Mouse (Mus musculus) limb, embryonic 10.5 days (tissue): Measurements from ENCODE around the gene Hs2st1. TPM values are rescaled to one million over a fixed set of nuclear protein-coding genes. Genes with fewer than 3 reads are reported as not detected.

Experiments
- DNase-seq: peaks from one replicate; pipeline ENCODE4 v3.0.0-alpha.2; 2017; ENCODE audit warnings: low spot score
- H3K27ac ChIP-seq: fragments of 300-500 bp; sonication (generic); 2 replicates; pipeline ENCODE4 v1.5.1; 2016; ENCODE audit warnings: mild to moderate bottlenecking
- H3K27me3 ChIP-seq: fragments of 300-500 bp; sonication (generic); 2 replicates; pipeline ENCODE4 v1.6.1; 2016; ENCODE audit warnings: low read depth, mild to moderate bottlenecking; ENCODE audit not compliant: poor library complexity, severe bottlenecking
- H3K36me3 ChIP-seq: fragments of 300-500 bp; sonication (generic); 2 replicates; pipeline ENCODE4 v1.6.1; 2016; ENCODE audit warnings: mild to moderate bottlenecking, moderate library complexity
- H3K4me1 ChIP-seq: fragments of 300-500 bp; sonication (generic); 2 replicates; pipeline ENCODE4 v1.6.1; 2016
- H3K4me3 ChIP-seq: fragments of 300-500 bp; sonication (generic); 2 replicates; pipeline ENCODE4 v1.5.1; 2016; ENCODE audit warnings: mild to moderate bottlenecking, moderate library complexity
- H3K9me3 ChIP-seq: fragments of 300-500 bp; sonication (generic); replicated peaks from 2 replicates; pipeline ENCODE4 v1.6.1; 2016; ENCODE audit warnings: mild to moderate bottlenecking
- WGBS: fragments of 180-500 bp; shearing (Covaris S2); methylation state at CpG from one replicate; pipeline ENCODE4 v1.1.7; 2016; 5-methylcytosine and 5-hydroxymethylcytosine counted together
- polyA plus RNA-seq: library from polyadenylated mRNA; unstranded; fragments of >200 nt; fragmentation: Nextera tagmentation; extraction: Ambion mirVana; gene quantifications from 2 replicates; pipeline ENCODE4 v1.2.1, GENCODE M21; 2016

Gene Hs2st1
- polyA plus RNA-seq, 1 experiment from 2014 or later: 13.0 TPM

DNA sequence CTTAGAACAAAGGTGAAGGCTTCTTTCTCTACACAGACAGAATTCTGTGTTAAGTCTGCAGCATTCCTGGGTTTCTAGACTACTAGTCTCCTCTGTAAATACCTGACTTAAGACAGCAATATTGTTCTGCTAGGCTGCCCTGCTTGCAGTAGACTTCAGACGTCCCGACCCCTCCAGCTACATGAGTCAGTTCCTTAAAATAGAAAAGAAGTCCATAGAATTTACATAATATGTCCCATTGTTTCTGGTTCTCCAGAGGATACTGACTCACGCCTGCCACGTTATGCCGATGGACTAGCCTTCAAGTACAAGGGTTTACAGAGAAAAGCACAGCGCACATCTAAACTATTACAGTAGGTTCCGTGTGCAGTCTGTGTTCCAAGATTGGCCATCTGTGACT, 34.2 kb upstream of the Hs2st1 start:
- Histone ChIP-seq H3K36me3 (peaks cover 26% of the 10 kb centered on the region), H3K27ac (no peak overlapping the region), H3K4me1 (no peaks in the 10 kb centered on the region), H3K4me3 (no peak overlapping the region), H3K27me3 (no peaks in the 10 kb centered on the region), H3K9me3 (no peaks in the 10 kb centered on the region)
- DNase-seq: no peak
- WGBS: 88% methylated on average over 7 of the region's 7 CpGs

DNA sequence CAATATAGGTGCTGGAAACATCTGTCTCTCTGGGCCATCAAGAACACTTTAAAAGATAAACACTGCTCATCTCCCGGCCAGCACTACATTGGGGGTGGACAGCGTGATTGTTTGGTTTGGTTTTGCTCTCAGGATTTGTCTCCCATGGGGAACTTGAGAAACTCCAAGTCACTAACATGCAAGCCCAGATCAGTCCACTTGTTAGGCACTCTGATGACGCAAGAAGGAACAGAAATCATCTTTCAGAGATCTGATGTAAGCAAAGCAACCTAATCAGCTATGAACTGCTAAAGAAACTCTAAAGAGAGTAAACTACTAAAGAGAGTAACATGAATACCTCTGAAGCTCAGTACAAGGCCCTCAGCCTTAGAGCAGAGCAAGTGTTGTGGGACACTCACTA, 33.6 kb upstream of the Hs2st1 start:
- Histone ChIP-seq H3K4me1 (no peaks in the 10 kb centered on the region), H3K27me3 (no peaks in the 10 kb centered on the region), H3K36me3 (peaks cover 31% of the 10 kb centered on the region), H3K4me3 (no peak overlapping the region), H3K27ac (no peak overlapping the region), H3K9me3 (no peaks in the 10 kb centered on the region)
- WGBS: 88% methylated on average over 3 of the region's 3 CpGs
- no peak for DNase-seq

DNA sequence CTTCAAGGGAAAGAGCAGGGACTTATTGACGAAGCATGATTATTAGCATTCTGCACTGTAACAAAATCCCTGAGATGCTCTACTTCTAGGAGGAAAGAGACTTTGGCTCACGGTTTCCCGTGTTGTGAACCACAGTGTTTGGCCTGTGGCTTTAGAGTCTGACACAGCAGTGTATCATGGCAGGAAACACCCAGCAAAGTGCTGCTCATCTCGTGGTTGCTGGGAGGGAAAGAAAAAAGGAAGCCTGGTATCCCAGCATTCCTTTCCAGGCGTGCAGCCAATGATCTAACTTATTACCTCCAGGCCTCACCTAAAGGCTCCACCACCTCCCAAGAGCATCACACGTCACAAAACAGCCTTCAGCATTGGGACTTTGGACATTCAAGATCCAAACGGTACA, 32.8 kb upstream of the Hs2st1 start:
- WGBS: 85% methylated on average over 7 of the region's 7 CpGs

DNA sequence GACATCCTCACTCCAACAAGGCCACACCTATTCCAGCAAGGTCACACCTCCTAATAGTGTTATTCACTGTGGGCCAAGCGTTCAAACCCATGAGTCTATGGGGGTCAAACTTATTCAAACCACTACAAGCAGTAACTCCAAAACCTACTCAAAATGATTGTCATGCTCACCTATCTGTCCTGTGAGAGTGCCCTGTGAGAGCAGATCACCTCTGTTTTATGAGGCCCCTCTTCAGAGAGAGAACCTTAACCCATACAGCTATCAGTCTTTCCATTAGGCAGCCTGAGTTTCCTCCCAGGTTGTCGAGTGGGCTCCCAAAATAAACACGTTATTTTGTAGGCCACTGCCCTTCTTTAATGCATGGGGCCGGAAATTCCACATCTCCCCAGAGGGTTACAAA, 32.4 kb upstream of the Hs2st1 start:
- no peak overlapping the region for H3K4me3 ChIP-seq
- peaks cover 42% of the 10 kb centered on the region for H3K36me3 ChIP-seq
- H3K27me3 ChIP-seq: no peaks in the 10 kb centered on the region
- 83% methylated on average over 4 of the region's 4 CpGs for WGBS
- H3K4me1 ChIP-seq: no peaks in the 10 kb centered on the region
- no peak for DNase-seq
- H3K9me3 ChIP-seq: no peaks in the 10 kb centered on the region
- no peak overlapping the region for H3K27ac ChIP-seq

More for the DNA sequence above, 32.8 kb upstream of the Hs2st1 start:
- DNase-seq: no peak
- no peak overlapping the region for H3K27ac ChIP-seq
- H3K9me3 ChIP-seq: no peaks in the 10 kb centered on the region
- H3K4me1 ChIP-seq: no peaks in the 10 kb centered on the region
- no peak overlapping the region for H3K4me3 ChIP-seq
- H3K36me3 ChIP-seq: peaks cover 38% of the 10 kb centered on the region
- H3K27me3 ChIP-seq: no peaks in the 10 kb centered on the region

DNA sequence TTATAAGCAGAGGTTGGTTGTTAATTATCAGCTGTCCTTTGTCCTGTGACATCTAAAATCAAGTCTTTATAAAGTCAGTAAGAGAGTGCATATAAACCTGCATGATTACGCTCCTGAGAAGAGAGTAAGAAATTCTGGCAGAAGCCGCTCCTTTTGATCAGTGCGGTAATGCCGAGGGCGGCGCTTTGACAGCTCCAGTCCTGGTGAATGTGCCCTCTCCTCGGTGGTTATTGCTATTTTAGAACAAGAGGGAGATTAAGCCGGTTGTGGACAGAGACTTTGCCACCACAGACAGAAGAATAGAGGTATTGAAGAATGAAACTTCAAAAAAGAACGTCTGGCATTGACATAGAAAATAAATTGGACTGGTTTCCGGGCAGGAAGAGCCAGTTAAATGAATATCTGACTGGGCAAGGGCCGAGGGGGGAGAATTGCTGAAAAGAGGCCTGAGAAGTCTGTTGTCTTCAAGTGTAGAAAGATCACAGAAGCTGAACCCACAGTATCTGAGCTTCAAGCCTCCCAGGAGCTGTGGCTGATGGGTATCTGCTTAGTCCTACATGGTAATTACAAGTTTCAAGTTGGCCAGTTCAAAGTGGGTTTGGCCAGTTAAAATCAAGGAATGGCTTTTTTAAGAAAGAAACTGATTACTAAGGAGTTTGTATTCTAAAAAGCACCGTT, 27.9 kb upstream of the Hs2st1 start:
- H3K27me3 ChIP-seq: no peaks in the 10 kb centered on the region
- WGBS: 90% methylated on average over 12 of the region's 12 CpGs
- H3K9me3 ChIP-seq: no peaks in the 10 kb centered on the region
- no peak for DNase-seq
- H3K27ac ChIP-seq: no peak overlapping the region
- H3K4me1 ChIP-seq: no peaks in the 10 kb centered on the region
- peaks cover 81% of the 10 kb centered on the region for H3K36me3 ChIP-seq
- no peak overlapping the region for H3K4me3 ChIP-seq

DNA sequence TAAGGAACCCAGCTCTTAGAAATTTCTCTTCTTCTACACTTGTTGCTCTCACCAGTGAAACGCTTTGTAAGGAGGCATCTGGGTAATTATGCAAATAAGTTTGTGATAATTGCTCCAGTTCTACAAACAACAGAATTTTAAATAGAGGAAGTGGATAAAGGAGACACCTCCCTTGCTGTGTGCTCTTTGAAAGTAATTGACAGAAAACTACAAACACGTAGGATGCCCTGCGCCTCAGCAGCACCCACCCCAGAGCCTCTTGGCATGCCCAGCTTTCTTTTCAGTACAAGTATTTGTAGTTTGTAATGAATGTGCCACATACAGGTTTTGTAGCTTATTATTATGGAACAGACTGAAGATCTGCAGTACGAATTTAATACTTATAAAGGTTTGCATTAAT, 27.1 kb upstream of the Hs2st1 start:
- no peaks in the 10 kb centered on the region for H3K27me3 ChIP-seq
- H3K36me3 ChIP-seq: peaks cover 84% of the 10 kb centered on the region
- WGBS: 87% methylated on average over 4 of the region's 4 CpGs
- H3K4me3 ChIP-seq: no peak overlapping the region
- no peaks in the 10 kb centered on the region for H3K9me3 ChIP-seq
- DNase-seq: no peak
- no peak overlapping the region for H3K27ac ChIP-seq
- no peaks in the 10 kb centered on the region for H3K4me1 ChIP-seq

DNA sequence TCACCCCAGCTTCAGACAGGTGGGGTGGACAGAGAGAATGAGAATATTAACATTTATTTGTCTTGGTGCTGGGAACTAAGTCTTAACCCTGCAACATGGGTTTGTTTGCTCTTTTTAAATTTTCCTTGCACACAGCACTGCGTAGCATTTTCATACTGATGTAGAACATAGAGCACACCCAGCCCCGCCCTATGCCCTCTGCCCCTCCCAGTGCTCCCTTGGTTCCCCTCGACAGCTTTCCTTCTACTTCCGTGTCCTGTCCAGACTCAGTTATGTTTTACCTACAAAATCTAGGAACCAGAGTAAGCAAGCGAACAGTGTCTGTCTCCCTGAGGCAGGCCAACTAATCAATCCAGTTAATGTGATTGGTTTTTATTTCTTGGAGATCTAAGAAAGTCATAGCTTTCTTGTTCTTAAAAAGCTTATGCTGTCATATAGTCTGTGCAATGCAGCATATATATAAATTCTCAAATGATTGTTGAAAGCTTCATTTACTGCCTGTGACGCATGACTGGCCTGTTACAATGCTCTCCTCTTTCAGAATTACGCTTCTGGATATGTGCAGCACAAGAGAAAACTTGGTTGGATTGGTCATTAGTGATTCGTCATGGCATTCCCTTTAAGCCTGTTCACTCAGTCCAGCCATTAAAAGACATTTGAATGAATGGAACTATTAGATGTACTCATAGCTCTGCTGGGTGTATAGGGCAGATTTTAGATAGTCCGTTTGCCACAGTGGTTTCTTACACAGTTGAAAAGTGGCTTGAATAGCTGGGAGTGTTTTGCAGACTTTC, 23.2 kb upstream of the Hs2st1 start:
- no peak for DNase-seq
- peaks cover 91% of the 10 kb centered on the region for H3K36me3 ChIP-seq
- WGBS: 92% methylated on average over 9 of the region's 9 CpGs
- no peak overlapping the region for H3K27ac ChIP-seq
- no peak overlapping the region for H3K4me3 ChIP-seq
- no peaks in the 10 kb centered on the region for H3K4me1 ChIP-seq
- no peaks in the 10 kb centered on the region for H3K27me3 ChIP-seq
- no peaks in the 10 kb centered on the region for H3K9me3 ChIP-seq

DNA sequence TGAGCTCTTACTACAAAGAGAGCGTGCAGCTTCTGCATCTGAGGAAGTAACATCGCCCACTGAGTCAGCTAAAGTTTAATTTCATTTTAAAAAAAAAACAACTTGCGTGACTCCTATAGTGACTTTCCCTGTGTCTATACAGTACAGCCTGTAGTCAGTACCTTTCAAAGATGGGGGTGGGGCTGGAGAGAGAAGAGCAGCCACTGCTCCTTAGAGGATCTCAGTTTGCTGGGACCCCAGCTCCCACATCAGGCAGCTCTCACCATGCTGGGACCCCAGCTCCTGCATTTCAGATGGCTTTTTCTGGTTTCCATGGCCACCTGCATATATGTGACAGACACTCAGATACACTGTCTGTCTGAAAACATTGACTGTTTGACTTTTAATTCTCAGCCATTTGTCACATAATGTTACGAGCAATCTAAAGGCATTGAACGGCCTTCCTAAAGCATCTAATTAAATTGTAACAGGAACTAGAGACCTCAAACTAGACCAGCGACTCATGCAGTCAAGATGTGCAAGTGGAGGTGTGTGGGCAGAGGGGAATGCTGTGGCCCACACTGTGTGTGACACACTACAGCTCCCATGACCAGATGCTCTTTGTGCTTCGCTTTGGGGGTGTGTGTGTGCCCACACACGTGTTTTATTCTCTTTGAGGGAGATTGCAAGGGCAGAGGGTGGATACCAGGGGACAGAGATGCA, 19.4 kb upstream of the Hs2st1 start:
- peaks cover 90% of the 10 kb centered on the region for H3K36me3 ChIP-seq
- no peak for DNase-seq
- no peak overlapping the region for H3K27ac ChIP-seq
- WGBS: 95% methylated on average over 8 of the region's 8 CpGs
- H3K4me1 ChIP-seq: no peaks in the 10 kb centered on the region
- H3K27me3 ChIP-seq: no peaks in the 10 kb centered on the region
- H3K9me3 ChIP-seq: no peaks in the 10 kb centered on the region
- H3K4me3 ChIP-seq: no peak overlapping the region

DNA sequence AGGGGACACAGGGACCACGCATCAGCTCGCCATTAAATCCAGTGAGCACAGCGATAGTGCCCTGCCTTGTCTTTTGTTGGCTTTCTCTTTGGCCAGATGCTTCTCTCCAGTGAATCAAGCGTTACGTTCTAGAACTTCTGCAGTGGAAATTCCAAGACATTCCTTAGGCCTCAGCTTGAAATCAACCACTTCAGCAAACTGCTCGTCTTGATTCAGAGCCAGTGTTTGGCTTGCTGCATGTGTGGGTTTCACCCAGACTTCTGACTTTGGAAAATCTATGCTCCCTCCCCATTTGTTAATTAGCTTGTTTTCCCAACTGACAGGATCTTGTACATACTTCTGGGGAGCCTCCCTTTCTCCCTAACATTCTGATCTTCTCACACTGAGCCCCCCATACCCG, 16.8 kb upstream of the Hs2st1 start:
- Histone ChIP-seq H3K4me1 (no peaks in the 10 kb centered on the region), H3K27me3 (no peaks in the 10 kb centered on the region), H3K9me3 (no peaks in the 10 kb centered on the region), H3K36me3 (peaks cover 95% of the 10 kb centered on the region), H3K27ac (no peak overlapping the region), H3K4me3 (no peak overlapping the region)
- no peak for DNase-seq
- 93% methylated on average over 7 of the region's 7 CpGs for WGBS

DNA sequence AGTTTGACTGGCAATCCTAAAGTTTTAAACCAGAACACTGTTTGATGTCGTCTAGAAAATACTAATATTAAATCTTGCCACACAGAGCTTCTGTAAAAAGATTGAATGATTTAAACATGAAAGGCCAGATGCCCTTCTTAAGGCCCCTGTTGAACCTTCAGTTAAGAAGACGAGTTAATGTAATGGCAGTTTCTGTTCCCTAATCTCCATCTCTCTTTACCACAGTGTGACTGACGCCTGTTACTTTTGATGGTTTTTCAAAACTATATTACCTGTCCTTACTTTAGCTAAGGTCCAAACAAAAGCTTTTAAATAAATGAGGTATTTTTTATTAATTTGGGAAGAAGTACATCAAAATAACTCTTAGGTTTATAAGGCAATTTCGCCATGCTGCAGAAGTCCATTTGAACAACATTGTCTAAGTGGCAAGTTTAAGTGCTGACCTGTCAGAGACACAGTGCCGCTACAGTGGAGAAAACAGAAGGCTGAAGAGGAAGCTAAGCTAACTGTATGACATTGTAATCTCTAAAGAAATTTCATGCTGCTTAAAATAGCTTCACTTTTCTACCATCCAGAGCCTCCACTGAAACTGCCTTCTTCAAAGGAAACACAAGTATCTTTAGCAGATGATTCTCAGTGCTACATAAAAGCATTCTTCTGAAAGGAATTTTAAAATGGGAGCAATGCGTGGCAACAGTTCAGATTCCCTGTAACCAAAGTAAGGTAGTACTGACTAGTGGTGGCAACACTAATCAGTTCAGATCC, 15.0 kb upstream of the Hs2st1 start:
- Histone ChIP-seq H3K36me3 (peaks cover 94% of the 10 kb centered on the region), H3K4me1 (no peaks in the 10 kb centered on the region), H3K9me3 (no peaks in the 10 kb centered on the region), H3K27ac (no peak overlapping the region), H3K27me3 (no peaks in the 10 kb centered on the region), H3K4me3 (no peak overlapping the region)
- 92% methylated on average over 6 of the region's 6 CpGs for WGBS
- DNase-seq: no peak

DNA sequence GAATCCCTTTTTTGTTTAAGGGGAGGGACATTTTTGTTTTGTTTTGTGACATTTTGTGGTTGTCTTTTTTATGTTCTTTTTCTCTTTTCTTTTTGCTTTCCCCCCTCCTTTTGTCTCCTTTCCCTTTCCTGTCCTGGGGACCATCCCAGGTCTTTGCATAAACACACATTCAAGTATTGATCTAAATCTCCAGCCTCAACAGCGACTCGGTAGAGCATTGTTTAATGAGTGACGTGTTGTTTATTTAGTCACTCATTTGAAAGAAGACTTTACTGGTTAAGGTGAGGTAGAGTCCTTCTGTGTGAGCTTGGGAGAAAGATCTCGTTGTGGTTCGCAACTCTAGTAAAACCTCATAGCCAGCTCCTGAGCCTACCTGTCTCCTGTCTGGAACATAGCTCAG, 13.8 kb upstream of the Hs2st1 start:
- no peak for DNase-seq
- no peaks in the 10 kb centered on the region for H3K9me3 ChIP-seq
- WGBS: 74% methylated on average over 5 of the region's 5 CpGs
- no peaks in the 10 kb centered on the region for H3K4me1 ChIP-seq
- H3K36me3 ChIP-seq: peaks cover 94% of the 10 kb centered on the region
- H3K27ac ChIP-seq: no peak overlapping the region
- H3K4me3 ChIP-seq: no peak overlapping the region
- H3K27me3 ChIP-seq: no peaks in the 10 kb centered on the region

DNA sequence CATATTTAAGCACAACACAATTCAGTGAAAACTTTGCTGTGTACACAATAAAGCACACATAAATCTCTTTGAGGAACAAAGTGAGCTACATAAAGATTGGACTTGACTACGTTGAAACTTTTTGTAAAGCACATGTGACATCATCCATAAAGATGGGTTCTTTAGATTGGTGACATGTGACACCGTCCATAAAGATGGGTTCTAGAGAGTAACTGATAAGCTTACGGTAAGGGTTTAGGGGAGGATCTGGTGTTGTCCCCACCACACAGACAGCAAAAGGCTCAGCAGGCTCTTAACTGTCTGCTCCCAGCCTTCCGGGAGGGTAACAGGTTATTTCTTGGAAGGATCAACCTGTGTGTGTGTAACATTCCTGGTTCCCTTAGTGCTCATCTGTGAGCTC, 12.3 kb upstream of the Hs2st1 start:
- Histone ChIP-seq H3K9me3 (no peaks in the 10 kb centered on the region), H3K27me3 (no peaks in the 10 kb centered on the region), H3K4me3 (no peak overlapping the region), H3K4me1 (no peaks in the 10 kb centered on the region), H3K27ac (no peak overlapping the region), H3K36me3 (peaks cover 94% of the 10 kb centered on the region)
- WGBS: 91% methylated on average over 4 of the region's 4 CpGs
- DNase-seq: no peak
